Mouse (Mus musculus) layer of hippocampus, postnatal 25 days (tissue): ENCODE data around the gene Nemp1. TPM values are rescaled to one million over a fixed set of nuclear protein-coding genes. Genes with fewer than 3 reads are reported as not detected.

ENCODE experiments used
- DNase-seq, 2 experiments: peaks; one replicate each; pipeline ENCODE4 v3.0.0; 2022; ENCODE audit warnings: mixed read lengths in 2 of 2, low spot score in 1 of 2; ENCODE audit errors: extremely low spot score in 1 of 2
- total RNA-seq, 2 experiments: library from RNA; stranded (reverse); gene quantifications; 2 replicates each; pipeline ENCODE4 v1.2.3; 2021

Gene Nemp1
- total RNA-seq, 2 experiments from 2014 or later: 5.8 TPM

GRCm38 (mm10) chr10:127670185-127670584, 3.5 kb downstream of the Nemp1 start:
- DNase-seq: no peak

GRCm38 (mm10) chr10:127671276-127671675, 4.6 kb downstream of the Nemp1 start:
- DNase-seq: no peak

GRCm38 (mm10) chr10:127674046-127674655, 7.5 kb downstream of the Nemp1 start:
- DNase-seq: no peak

- DNase-seq: peak; percentile 50 to 79
Measured at GRCm38 (mm10) chr10:127674794-127675522, 8.3 kb downstream of the Nemp1 start.

- no peak for DNase-seq
Measured at GRCm38 (mm10) chr10:127675859-127676398, 9.2 kb downstream of the Nemp1 start.

- DNase-seq: peak; percentile 58 to 71
Measured at GRCm38 (mm10) chr10:127676691-127677548, 10.2 kb downstream of the Nemp1 start.

GRCm38 (mm10) chr10:127677591-127678336, 11.1 kb downstream of the Nemp1 start:
- DNase-seq: no peak

GRCm38 (mm10) chr10:127679208-127679607, 12.5 kb downstream of the Nemp1 start:
- DNase-seq: no peak

- no peak for DNase-seq
Measured at GRCm38 (mm10) chr10:127679881-127680280, 13.2 kb downstream of the Nemp1 start.

- DNase-seq: no peak
Measured at GRCm38 (mm10) chr10:127682886-127683285, 16.2 kb downstream of the Nemp1 start.

GRCm38 (mm10) chr10:127691053-127691452, 24.4 kb downstream of the Nemp1 start:
- DNase-seq: no peak

- no peak for DNase-seq
Measured at GRCm38 (mm10) chr10:127694636-127695035, 27.9 kb downstream of the Nemp1 start.

- no peak for DNase-seq
Measured at GRCm38 (mm10) chr10:127695775-127696174, 29.1 kb downstream of the Nemp1 start.

- no peak for DNase-seq
Measured at GRCm38 (mm10) chr10:127698966-127699365, 32.3 kb downstream of the Nemp1 start.

- no peak for DNase-seq
Measured at GRCm38 (mm10) chr10:127703299-127703698, 36.6 kb downstream of the Nemp1 start.

GRCm38 (mm10) chr10:127704293-127704692, 37.6 kb downstream of the Nemp1 start:
- no peak for DNase-seq

- no peak for DNase-seq
Measured at GRCm38 (mm10) chr10:127704766-127705220, 38.1 kb downstream of the Nemp1 start, which contains the start of gene Myo1a. Myo1a (plus strand) TSS chr10:127705170.

GRCm38 (mm10) chr10:127705783-127706182, 39.1 kb downstream of the Nemp1 start:
- no peak for DNase-seq

- DNase-seq: no peak
Measured at GRCm38 (mm10) chr10:127707721-127708120, 41.0 kb downstream of the Nemp1 start.

- no peak for DNase-seq
Measured at GRCm38 (mm10) chr10:127708850-127709370, 42.2 kb downstream of the Nemp1 start.
